Mouse (Mus musculus) thymus, adult 2 months (tissue): ENCODE data around the gene Usp49.

Source experiments
- CTCF ChIP-seq: fragments of 200-500 bp; IDR thresholded peaks from 2 replicates; pipeline ENCODE4 v1.5.1; 2012; ENCODE audit warnings: mild to moderate bottlenecking, control low read depth, low read length, moderate library complexity, borderline replicate concordance; ENCODE audit not compliant: control insufficient read depth, poor library complexity, insufficient read depth; ENCODE audit errors: extremely low read depth
- POLR2A ChIP-seq: fragments of 200-500 bp; IDR thresholded peaks from 2 replicates; pipeline ENCODE4 v1.6.1; 2012; ENCODE audit warnings: mild to moderate bottlenecking, low read length, control low read depth, moderate library complexity; ENCODE audit not compliant: control insufficient read depth, poor library complexity, insufficient read depth; ENCODE audit errors: extremely low read depth

DNA sequence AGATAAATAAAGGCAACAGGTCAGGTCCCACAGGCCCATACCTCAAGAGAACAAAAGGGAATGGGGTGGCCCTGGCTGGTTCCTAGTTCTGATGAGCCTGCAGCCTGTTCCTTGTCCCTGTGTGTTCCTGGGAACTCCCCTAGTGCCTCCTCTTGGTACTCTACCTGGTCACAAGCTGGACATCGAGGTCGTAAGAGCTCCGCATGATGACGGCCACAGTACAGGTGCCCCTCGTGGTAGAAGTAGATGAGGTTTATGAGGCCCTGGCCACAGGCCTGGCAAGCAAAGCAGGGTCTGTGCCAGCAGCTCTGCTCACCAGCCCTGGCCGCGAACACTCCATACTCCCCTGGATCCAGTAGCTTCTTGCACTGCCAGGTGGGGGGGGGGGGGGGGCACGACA lies 59.4 kb downstream of the Usp49 start:
- TF ChIP-seq POLR2A = no peak
- no peak for TF ChIP-seq CTCF
